Mouse (Mus musculus) embryonic facial prominence, embryonic 10.5 days (tissue): Measurements from ENCODE around the gene Cdh6. TPM values are rescaled to one million over a fixed set of nuclear protein-coding genes. Genes with fewer than 3 reads are reported as not detected.

Experiments used
- DNase-seq: peaks from one replicate; pipeline ENCODE4 v3.0.0-alpha.2; 2017; ENCODE audit warnings: low spot score
- H3K27ac ChIP-seq: fragments of 300-500 bp; sonication (generic); replicated peaks from 2 replicates; pipeline ENCODE4 v1.5.1; 2016; ENCODE audit warnings: mild to moderate bottlenecking
- H3K27me3 ChIP-seq: fragments of 300-500 bp; sonication (generic); replicated peaks from 2 replicates; pipeline ENCODE4 v1.6.1; 2016; ENCODE audit warnings: low read depth, mild to moderate bottlenecking; ENCODE audit not compliant: poor library complexity, severe bottlenecking
- H3K36me3 ChIP-seq: fragments of 300-500 bp; sonication (generic); replicated peaks from 2 replicates; pipeline ENCODE4 v1.6.1; 2016; ENCODE audit warnings: mild to moderate bottlenecking, moderate library complexity
- H3K4me1 ChIP-seq: fragments of 300-500 bp; sonication (generic); 2 replicates; pipeline ENCODE4 v1.6.1; 2016
- H3K4me3 ChIP-seq: fragments of 300-500 bp; sonication (generic); 2 replicates; pipeline ENCODE4 v1.5.1; 2016; ENCODE audit warnings: mild to moderate bottlenecking, moderate library complexity
- H3K9me3 ChIP-seq: fragments of 300-500 bp; sonication (generic); 2 replicates; pipeline ENCODE4 v1.6.1; 2016; ENCODE audit warnings: mild to moderate bottlenecking
- WGBS: fragments of 180-500 bp; shearing (Covaris S2); methylation state at CpG from one replicate; pipeline ENCODE4 v1.1.7; 2016; 5-methylcytosine and 5-hydroxymethylcytosine counted together
- polyA plus RNA-seq: library from polyadenylated mRNA; unstranded; fragments of >200 nt; fragmentation: Nextera tagmentation; extraction: Ambion mirVana; gene quantifications from 2 replicates; pipeline ENCODE4 v1.2.1, GENCODE M21; 2016

Cdh6 gene
- polyA plus RNA-seq, 1 experiment from 2014 or later: 15.2 TPM

GRCm38 (mm10) chr15:13076908-13077669 is 96.4 kb downstream of the Cdh6 start:
- H3K27ac ChIP-seq: no peak overlapping the region
- no peak for DNase-seq
- H3K9me3 ChIP-seq: no peaks in the 10 kb centered on the region
- H3K4me3 ChIP-seq: no peak overlapping the region
- no peaks in the 10 kb centered on the region for H3K27me3 ChIP-seq
- H3K4me1 ChIP-seq: no peaks in the 10 kb centered on the region
- 80% methylated on average over 8 of the region's 8 CpGs for WGBS
- peaks cover 3% of the 10 kb centered on the region; the same call in 1 of the 2 replicates for H3K36me3 ChIP-seq

GRCm38 (mm10) chr15:13074047-13074446 is 99.4 kb downstream of the Cdh6 start:
- WGBS: 75% methylated on average over 4 of the region's 4 CpGs
- DNase-seq: no peak
- H3K4me3 ChIP-seq: no peak overlapping the region
- H3K27ac ChIP-seq: no peak overlapping the region
- no peaks in the 10 kb centered on the region for H3K36me3 ChIP-seq
- H3K4me1 ChIP-seq: no peaks in the 10 kb centered on the region
- no peaks in the 10 kb centered on the region for H3K9me3 ChIP-seq
- H3K27me3 ChIP-seq: no peaks in the 10 kb centered on the region

- DNase-seq: no peak
- Histone ChIP-seq H3K4me3 (0 out of 2 replicates have a peak overlapping the region, but pooled peaks have one; percentile 36), H3K9me3 (no peaks in the 10 kb centered on the region), H3K36me3 (no peaks in the 10 kb centered on the region), H3K27ac (no peak overlapping the region), H3K4me1 (peaks cover 21% of the 10 kb centered on the region), H3K27me3 (no peaks in the 10 kb centered on the region)
These were observed 105.3 kb downstream of the Cdh6 start for GRCm38 (mm10) chr15:13068213-13068516.

GRCm38 (mm10) chr15:13067429-13068212 is 105.9 kb downstream of the Cdh6 start:
- WGBS: 48% methylated on average over 20 of the region's 20 CpGs
- no peaks in the 10 kb centered on the region for H3K27me3 ChIP-seq
- no peak for DNase-seq
- no peak overlapping the region for H3K27ac ChIP-seq
- H3K4me3 ChIP-seq: peak overlapping the region; percentile 36
- H3K9me3 ChIP-seq: no peaks in the 10 kb centered on the region
- H3K4me1 ChIP-seq: peaks cover 21% of the 10 kb centered on the region
- H3K36me3 ChIP-seq: no peaks in the 10 kb centered on the region

- 69% methylated on average over 9 of the region's 9 CpGs for WGBS
- H3K4me3 ChIP-seq: no peak overlapping the region
- no peak for DNase-seq
- H3K36me3 ChIP-seq: no peaks in the 10 kb centered on the region
- H3K4me1 ChIP-seq: peaks cover 21% of the 10 kb centered on the region
- H3K27ac ChIP-seq: no peak overlapping the region
- H3K9me3 ChIP-seq: no peaks in the 10 kb centered on the region
- H3K27me3 ChIP-seq: no peaks in the 10 kb centered on the region
These were observed 106.7 kb downstream of the Cdh6 start for GRCm38 (mm10) chr15:13066765-13067164.

GRCm38 (mm10) chr15:13063633-13064032 is 109.8 kb downstream of the Cdh6 start:
- Histone ChIP-seq H3K27me3 (no peaks in the 10 kb centered on the region), H3K4me1 (peaks cover 21% of the 10 kb centered on the region), H3K9me3 (no peaks in the 10 kb centered on the region), H3K27ac (no peak overlapping the region), H3K36me3 (peaks cover 13% of the 10 kb centered on the region), H3K4me3 (no peak overlapping the region)
- WGBS: 97% methylated on average over 13 of the region's 13 CpGs
- DNase-seq: no peak

- 87% methylated on average over 5 of the region's 5 CpGs for WGBS
These were observed 115.7 kb downstream of the Cdh6 start for GRCm38 (mm10) chr15:13057728-13058127.

GRCm38 (mm10) chr15:13057302-13057701 is 116.2 kb downstream of the Cdh6 start:
- Histone ChIP-seq H3K9me3 (no peaks in the 10 kb centered on the region), H3K4me3 (no peak overlapping the region), H3K36me3 (peaks cover 34% of the 10 kb centered on the region), H3K27ac (no peak overlapping the region), H3K27me3 (no peaks in the 10 kb centered on the region), H3K4me1 (no peaks in the 10 kb centered on the region)
- 94% methylated on average over 10 of the region's 10 CpGs for WGBS
- DNase-seq: no peak

More at GRCm38 (mm10) chr15:13057728-13058127, 115.7 kb downstream of the Cdh6 start:
- Histone ChIP-seq H3K36me3 (peaks cover 31% of the 10 kb centered on the region), H3K4me1 (no peaks in the 10 kb centered on the region), H3K27me3 (no peaks in the 10 kb centered on the region), H3K9me3 (no peaks in the 10 kb centered on the region), H3K4me3 (no peak overlapping the region), H3K27ac (no peak overlapping the region)
- no peak for DNase-seq

- WGBS: 90% methylated on average over 7 of the region's 7 CpGs
- no peaks in the 10 kb centered on the region for H3K27me3 ChIP-seq
- peaks cover 40% of the 10 kb centered on the region for H3K36me3 ChIP-seq
- H3K27ac ChIP-seq: no peak overlapping the region
- no peak overlapping the region for H3K4me3 ChIP-seq
- H3K9me3 ChIP-seq: no peaks in the 10 kb centered on the region
- no peak for DNase-seq
- H3K4me1 ChIP-seq: no peaks in the 10 kb centered on the region
These were observed 125.6 kb downstream of the Cdh6 start for GRCm38 (mm10) chr15:13047910-13048309.

GRCm38 (mm10) chr15:13034436-13034835 is 139.0 kb downstream of the Cdh6 start:
- Histone ChIP-seq H3K27me3 (no peaks in the 10 kb centered on the region), H3K36me3 (peaks cover 30% of the 10 kb centered on the region), H3K9me3 (no peaks in the 10 kb centered on the region), H3K4me3 (no peak overlapping the region), H3K27ac (no peak overlapping the region), H3K4me1 (no peaks in the 10 kb centered on the region)
- WGBS: 57% methylated on average over 16 of the region's 16 CpGs
- no peak for DNase-seq

- Histone ChIP-seq H3K4me3 (no peak overlapping the region), H3K27me3 (no peaks in the 10 kb centered on the region), H3K4me1 (no peaks in the 10 kb centered on the region), H3K9me3 (no peaks in the 10 kb centered on the region), H3K27ac (no peak overlapping the region), H3K36me3 (peaks cover 17% of the 10 kb centered on the region)
- no peak for DNase-seq
- WGBS: 88% methylated on average over 2 of the region's 2 CpGs
These were observed 142.8 kb downstream of the Cdh6 start for GRCm38 (mm10) chr15:13030641-13031040.

GRCm38 (mm10) chr15:13027513-13027912 is 146.0 kb downstream of the Cdh6 start:
- Histone ChIP-seq H3K36me3 (no peaks in the 10 kb centered on the region), H3K27ac (no peak overlapping the region), H3K9me3 (no peaks in the 10 kb centered on the region), H3K27me3 (no peaks in the 10 kb centered on the region), H3K4me3 (no peak overlapping the region), H3K4me1 (no peaks in the 10 kb centered on the region)
- no peak for DNase-seq
- WGBS: 53% methylated on average over 5 of the region's 5 CpGs
